Mouse (Mus musculus) CD4-positive naive resting alpha-beta T cell, adult 76 days (primary cell): ENCODE measurements around the gene Hrh1. TPM values are rescaled to one million over a fixed set of nuclear protein-coding genes. Genes with fewer than 3 reads are reported as not detected.

Source experiments
- total RNA-seq: library from RNA; stranded (reverse); gene quantifications from one replicate; pipeline ENCODE4 v1.2.4, GENCODE M21; 2023

The Hrh1 gene
- not detected for total RNA-seq

DNA sequence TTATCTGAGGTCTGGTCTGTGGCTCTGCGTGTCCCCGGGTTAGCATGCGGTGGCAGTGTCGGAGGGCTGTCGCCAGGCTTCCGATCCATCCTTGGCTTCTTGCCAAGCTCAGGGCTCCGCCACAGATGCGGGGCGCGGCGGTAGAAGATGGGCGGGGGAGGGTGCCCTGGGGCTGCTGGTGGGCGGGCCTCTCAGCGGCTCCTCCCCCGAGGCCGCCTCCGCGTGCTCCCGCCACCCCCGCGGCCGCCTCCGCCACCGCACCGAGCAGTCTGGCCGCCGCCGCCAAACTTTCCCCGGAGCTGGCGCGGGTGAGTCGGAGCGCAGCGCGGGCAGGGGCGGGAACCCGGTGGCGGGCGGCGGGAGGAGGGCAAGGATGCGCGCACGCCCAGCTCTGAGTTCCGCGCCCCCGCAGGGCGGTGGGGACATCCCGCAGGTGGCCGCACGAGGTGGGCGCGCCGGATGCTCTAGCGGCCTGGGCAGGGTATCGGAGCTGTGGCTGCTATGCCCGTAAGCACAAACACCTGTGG is at the start of gene Hrh1:
Hrh1 (plus strand) TSS at position 246 of the 527 bp plus-strand sequence.

Other genes starting within 250 kb of the Hrh1 start
- gene Slc6a1, start 115.3 kb upstream of the Hrh1 start, total RNA-seq: not detected
- 30.1 TPM for gene Atg7, start 245.2 kb downstream of the Hrh1 start, total RNA-seq